Mouse (Mus musculus): ENCODE results near the gene Card14.

GRCm38 (mm10) chr11:119394210-119394609 is 86.6 kb downstream of the Card14 start:
- TF ChIP-seq POLR2A (IDR thresholded peaks at IDR 0.05; ENCODE audit: insufficient read depth, low read depth, low read length) (no peak), CTCF (IDR thresholded peaks at IDR 0.05; ENCODE audit: insufficient read depth, low read depth, low read length) (no peak)

Measured in olfactory bulb, adult 2 months (tissue).